Mouse (Mus musculus) lung, postnatal 0 days (tissue): Measurements from ENCODE around the gene Agbl2. TPM values are rescaled to one million over a fixed set of nuclear protein-coding genes. Genes with fewer than 3 reads are reported as not detected.
"Not testable (repeated sequence)": the region's sequence is repeated elsewhere in the genome, so short reads cannot be mapped to it uniquely, and the experiment has no call there.

Experiments used
- ATAC-seq: fragments of 200-750 bp; cut with Nextera tagmentation; 2 replicates; pipeline ENCODE4 v1.8.0; 2017; ENCODE audit warnings: moderate library complexity
- DNase-seq: peaks from one replicate; pipeline ENCODE4 v3.0.0-alpha.2; 2016; ENCODE audit warnings: low spot score
- H3K27ac ChIP-seq: fragments of 300-500 bp; sonication (generic); 2 replicates; pipeline ENCODE4 v1.5.1; 2014; ENCODE audit warnings: antibody characterized with exemption, mild to moderate bottlenecking, low read length, mixed read lengths
- H3K27me3 ChIP-seq: fragments of 300-500 bp; sonication (generic); replicated peaks from 2 replicates; pipeline ENCODE4 v1.6.1; 2014; ENCODE audit warnings: low read length, mixed read lengths; ENCODE audit not compliant: insufficient read depth
- H3K36me3 ChIP-seq: fragments of 300-500 bp; sonication (generic); 2 replicates; pipeline ENCODE4 v1.6.1; 2014; ENCODE audit warnings: low read length, mixed read lengths; ENCODE audit not compliant: insufficient read depth
- H3K4me1 ChIP-seq: fragments of 300-500 bp; sonication (generic); 2 replicates; pipeline ENCODE4 v1.6.1; 2014; ENCODE audit warnings: antibody characterized with exemption, low read depth, low read length, mixed read lengths; ENCODE audit not compliant: insufficient read depth
- H3K4me2 ChIP-seq: fragments of 300-500 bp; sonication (generic); replicated peaks from 2 replicates; pipeline ENCODE4 v1.6.1; 2014; ENCODE audit warnings: low read depth, mild to moderate bottlenecking, low read length, moderate library complexity, mixed read lengths
- H3K4me3 ChIP-seq: fragments of 300-500 bp; sonication (generic); 2 replicates; pipeline ENCODE4 v1.5.1; 2014; ENCODE audit warnings: low read depth, low read length
- H3K9ac ChIP-seq: fragments of 300-500 bp; sonication (generic); replicated peaks from 2 replicates; pipeline ENCODE4 v1.6.1; 2014; ENCODE audit warnings: low read depth, mild to moderate bottlenecking
- H3K9me3 ChIP-seq: fragments of 300-500 bp; sonication (generic); 2 replicates; pipeline ENCODE4 v1.6.1; 2016; ENCODE audit warnings: low read length, mixed read lengths
- CTCF ChIP-seq: IDR thresholded peaks from 2 replicates; pipeline ENCODE4 v1.5.1; 2016; ENCODE audit warnings: antibody characterized with exemption, mild to moderate bottlenecking
- EP300 ChIP-seq: IDR thresholded peaks from 2 replicates; pipeline ENCODE4 v1.6.1; 2016; ENCODE audit warnings: antibody characterized with exemption, mild to moderate bottlenecking, control low read depth
- WGBS: fragments of 180-500 bp; shearing (Covaris S2); extraction: QIAGEN DNeasy Blood & Tissue Kit; methylation state at CpG from one replicate; pipeline ENCODE4 v1.1.7; 2014; 5-methylcytosine and 5-hydroxymethylcytosine counted together
- polyA plus RNA-seq: library from polyadenylated mRNA; unstranded; fragments of >200 nt; fragmentation: Nextera tagmentation; extraction: Ambion mirVana; gene quantifications from 2 replicates; pipeline ENCODE4 v1.2.1, GENCODE M21; 2015

Gene Agbl2
- polyA plus RNA-seq, 1 experiment from 2014 or later, result 2.7 TPM

DNA sequence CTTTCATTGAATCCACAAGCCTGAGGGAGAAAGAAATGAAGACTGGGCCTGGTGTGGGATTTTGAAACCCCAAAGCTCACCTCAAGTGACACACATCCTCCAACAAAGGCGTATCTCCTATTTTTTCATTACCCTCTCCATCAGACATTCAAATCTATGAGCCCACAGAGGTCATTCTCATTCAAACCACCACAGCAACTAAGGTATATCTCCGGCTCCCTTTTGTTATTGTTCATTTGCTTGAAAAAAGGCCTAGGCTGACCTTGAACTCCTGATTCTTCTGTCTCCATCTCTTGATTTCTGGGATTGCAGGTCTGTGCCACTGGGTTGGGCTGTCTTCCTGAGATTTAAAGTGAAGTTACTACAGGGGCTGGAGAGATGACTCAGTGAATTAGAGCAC is 40.5 kb downstream of the Agbl2 start:
- Histone ChIP-seq H3K9ac (no peak overlapping the region), H3K27ac (no peak overlapping the region), H3K36me3 (no peaks in the 10 kb centered on the region), H3K27me3 (no peaks in the 10 kb centered on the region), H3K4me1 (no peaks in the 10 kb centered on the region), H3K4me2 (no peak overlapping the region), H3K4me3 (no peak overlapping the region), H3K9me3 (no peaks in the 10 kb centered on the region)
- TF ChIP-seq CTCF (no peak), EP300 (no peak)
- WGBS, result 87% methylated on average over 2 of the region's 2 CpGs
- DNase-seq, result no peak
- ATAC-seq, result no peak

DNA sequence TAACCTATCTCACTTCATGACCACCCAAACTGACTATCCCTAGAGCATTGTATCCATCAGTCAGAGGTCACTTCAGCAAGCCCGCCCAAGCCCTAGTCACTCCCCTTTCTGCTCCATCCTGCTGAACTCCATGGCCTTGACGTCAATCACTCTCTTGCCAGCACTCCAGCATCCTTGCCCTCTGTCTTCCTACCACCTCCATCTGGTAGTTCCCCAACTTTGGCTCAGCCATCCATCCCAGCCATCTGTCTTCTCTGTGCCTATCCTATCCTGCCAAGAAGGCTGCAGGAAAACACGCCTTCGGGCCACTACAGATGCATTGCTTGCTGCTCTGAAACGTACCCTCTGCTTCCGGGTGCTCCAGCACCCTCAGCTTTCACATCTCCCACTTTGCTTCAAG is 41.3 kb downstream of the Agbl2 start:
- TF ChIP-seq EP300, result no peak
- no peak for TF ChIP-seq CTCF
- Histone ChIP-seq H3K9ac (no peak overlapping the region), H3K4me1 (no peaks in the 10 kb centered on the region), H3K9me3 (no peaks in the 10 kb centered on the region), H3K36me3 (no peaks in the 10 kb centered on the region), H3K4me3 (no peak overlapping the region), H3K4me2 (no peak overlapping the region), H3K27ac (no peak overlapping the region), H3K27me3 (no peaks in the 10 kb centered on the region)
- ATAC-seq (no peak), DNase-seq (no peak)
- 82% methylated on average over 6 of the region's 6 CpGs for WGBS

DNA sequence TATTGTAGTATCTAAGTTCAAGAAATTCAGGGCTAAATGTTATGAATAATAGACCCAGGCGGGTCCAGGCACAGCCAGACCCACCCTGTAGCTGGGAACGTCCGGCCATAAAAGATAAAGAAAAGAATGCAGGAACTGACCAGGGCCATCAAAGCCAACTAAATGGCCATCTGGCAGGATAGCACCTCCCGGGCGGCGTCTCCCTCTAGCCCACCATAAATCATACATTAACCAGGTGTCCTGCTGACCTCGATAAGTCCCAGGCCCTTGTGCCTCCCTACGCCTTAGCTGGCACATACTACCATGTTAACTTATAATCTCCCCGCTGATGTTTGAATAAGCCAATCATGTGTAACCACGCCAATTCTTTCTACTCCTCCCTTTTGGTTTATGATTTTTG is 42.0 kb downstream of the Agbl2 start:
- DNase-seq, H3K36me3 ChIP-seq, H3K4me1 ChIP-seq, H3K4me2 ChIP-seq, H3K4me3 ChIP-seq, H3K9me3 ChIP-seq, H3K9ac ChIP-seq, H3K27ac ChIP-seq, H3K27me3 ChIP-seq, ATAC-seq: not testable (repeated sequence)
- WGBS, result 59% methylated on average over 10 of the region's 10 CpGs

DNA sequence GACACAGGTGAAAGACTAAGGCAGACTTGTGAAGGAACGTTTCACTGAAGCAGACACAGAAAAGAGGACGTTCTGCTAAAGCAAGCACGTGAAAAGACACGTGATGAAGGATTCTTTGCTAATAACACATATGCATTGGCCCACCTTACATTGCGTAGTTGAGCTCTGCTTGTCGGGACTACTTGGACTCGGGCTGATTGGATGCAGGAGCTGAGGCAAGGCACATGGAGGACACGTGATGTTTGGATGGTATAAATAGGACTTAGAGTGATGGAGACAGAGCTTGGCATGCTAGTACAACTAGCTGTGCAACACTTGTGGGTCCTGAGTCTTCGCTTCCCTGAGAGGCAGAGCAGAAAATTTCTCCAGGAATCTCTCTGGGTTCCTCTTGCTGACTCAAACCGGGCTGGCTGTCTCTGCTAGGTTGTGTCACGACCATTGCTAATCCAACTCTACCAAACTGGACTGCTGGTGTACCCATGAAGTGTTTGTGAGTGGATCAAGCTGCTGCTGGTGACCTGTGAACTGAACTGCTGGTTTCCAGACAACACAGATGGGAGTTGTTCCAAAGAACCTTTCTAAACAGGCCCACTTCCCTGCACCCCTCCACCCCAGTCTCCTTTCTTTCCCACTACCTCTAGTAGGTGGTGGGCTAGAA is 43.1 kb downstream of the Agbl2 start:
- Histone ChIP-seq H3K9ac (no peak overlapping the region), H3K9me3 (no peaks in the 10 kb centered on the region), H3K36me3 (no peaks in the 10 kb centered on the region), H3K4me1 (no peaks in the 10 kb centered on the region), H3K27me3 (no peaks in the 10 kb centered on the region), H3K27ac (no peak overlapping the region), H3K4me3 (no peak overlapping the region), H3K4me2 (no peak overlapping the region)
- DNase-seq, result peak; percentile 78
- peak; percentile 46 for TF ChIP-seq EP300
- no peak for TF ChIP-seq CTCF
- 50% methylated on average over 11 of the region's 11 CpGs for WGBS
- peak; percentile 84 for ATAC-seq

DNA sequence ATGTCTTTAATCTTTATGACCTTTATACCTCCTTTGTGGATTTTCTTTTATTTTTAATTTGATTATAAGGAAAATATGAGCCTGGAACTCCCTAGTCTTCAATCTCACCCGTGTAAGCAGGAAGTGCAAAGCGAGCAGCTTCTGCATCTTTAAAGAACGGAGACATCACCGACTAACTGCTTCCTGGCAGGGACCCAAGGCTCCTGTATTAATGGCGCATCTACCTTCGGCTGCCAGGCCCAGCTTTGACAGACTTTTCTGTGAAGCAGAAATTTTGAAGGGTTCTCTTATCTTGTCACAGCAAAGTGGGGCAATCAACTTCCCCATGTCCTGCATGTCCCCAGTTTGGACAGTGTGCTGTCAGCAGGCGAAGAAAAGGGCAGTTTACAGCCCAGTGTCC is 46.2 kb downstream of the Agbl2 start:
- DNase-seq, result no peak
- H3K27ac ChIP-seq, result no peak overlapping the region
- H3K36me3 ChIP-seq, result no peaks in the 10 kb centered on the region
- no peaks in the 10 kb centered on the region for H3K4me1 ChIP-seq
- no peak overlapping the region for H3K4me2 ChIP-seq
- TF ChIP-seq CTCF, result no peak
- no peak for TF ChIP-seq EP300
- no peak for ATAC-seq
- no peaks in the 10 kb centered on the region for H3K27me3 ChIP-seq
- H3K9ac ChIP-seq, result no peak overlapping the region
- H3K4me3 ChIP-seq, result no peak overlapping the region
- H3K9me3 ChIP-seq, result no peaks in the 10 kb centered on the region
- WGBS, result 41% methylated on average over 7 of the region's 7 CpGs

DNA sequence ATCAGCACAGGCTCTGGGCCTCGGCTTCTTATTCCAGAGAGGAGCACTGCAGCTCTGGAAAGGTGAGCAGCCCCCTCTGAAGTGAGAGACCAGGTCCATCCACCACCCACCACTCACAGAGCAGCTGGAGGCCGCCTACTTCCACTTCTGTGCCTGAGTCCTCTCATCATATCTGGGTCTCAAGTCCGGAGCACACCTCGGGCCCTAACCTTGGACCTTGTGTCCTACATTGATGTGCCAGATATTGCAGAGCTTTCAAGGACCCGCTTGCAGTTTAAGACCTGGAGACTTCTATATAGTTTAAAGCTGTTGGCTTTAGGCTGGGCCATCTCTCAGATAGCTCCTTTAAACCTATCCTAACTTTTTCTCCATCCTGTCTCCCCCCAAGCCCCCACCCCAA is 51.0 kb downstream of the Agbl2 start:
- Histone ChIP-seq H3K27ac (no peak overlapping the region), H3K9ac (no peak overlapping the region), H3K36me3 (no peaks in the 10 kb centered on the region), H3K4me3 (no peak overlapping the region), H3K27me3 (no peaks in the 10 kb centered on the region), H3K4me1 (no peaks in the 10 kb centered on the region), H3K4me2 (no peak overlapping the region), H3K9me3 (no peaks in the 10 kb centered on the region)
- ATAC-seq, result no peak
- no peak for TF ChIP-seq CTCF
- WGBS, result 78% methylated on average over 5 of the region's 5 CpGs
- DNase-seq, result no peak

DNA sequence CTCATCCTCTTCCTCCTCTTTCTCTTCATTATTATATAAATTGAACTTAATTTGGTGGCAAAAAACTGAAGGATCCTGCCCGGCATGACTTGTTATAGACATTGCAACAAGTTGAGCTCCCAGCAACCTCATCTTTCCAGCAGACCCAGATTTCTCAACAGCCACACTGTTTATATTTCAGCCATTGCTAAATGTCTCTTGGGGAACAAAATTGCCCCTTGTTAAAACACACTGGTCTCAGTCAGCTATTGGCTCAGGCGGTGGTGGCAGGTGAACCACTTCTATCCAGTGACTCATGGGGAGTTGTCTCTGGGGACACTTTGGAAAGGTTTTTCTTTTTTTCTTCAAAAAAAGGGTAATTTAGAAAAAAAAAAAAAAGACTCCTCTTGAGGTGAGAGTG is 56.1 kb downstream of the Agbl2 start:
- whole genome bisulfite sequencing, result 65% methylated on average over 2 of the region's 2 CpGs
- Histone ChIP-seq H3K9ac (no peak overlapping the region), H3K4me1 (no peaks in the 10 kb centered on the region), H3K4me2 (no peak overlapping the region), H3K9me3 (no peaks in the 10 kb centered on the region), H3K27ac (no peak overlapping the region), H3K4me3 (no peak overlapping the region), H3K36me3 (no peaks in the 10 kb centered on the region), H3K27me3 (no peaks in the 10 kb centered on the region)
- ATAC-seq (peak; percentile 72), DNase-seq (peak; percentile 60)
- TF ChIP-seq CTCF (no peak), EP300 (no peak)
